Mouse (Mus musculus): ENCODE results near the gene Larp6. TPM values are rescaled to one million over a fixed set of nuclear protein-coding genes. Genes with fewer than 3 reads are reported as not detected.

Larp6 gene
- polyA plus RNA-seq, 1 experiment = not detected

- TF ChIP-seq CTCF (IDR thresholded peaks at IDR 0.05; ENCODE audit: low read depth, low read length) (no peak), POLR2A (IDR thresholded peaks at IDR 0.05; ENCODE audit: insufficient read depth, low read length) (no peak), EP300 (IDR thresholded peaks at IDR 0.05; ENCODE audit: insufficient read depth, low read depth, low read length) (no peak)
- Histone ChIP-seq H3K27me3 (ENCODE audit: control insufficient read depth, insufficient read depth, low read length, poor library complexity, severe bottlenecking) (no peaks in the 10 kb centered on the region), H3K27ac (ENCODE audit: insufficient read depth, low read length) (no peak overlapping the region)
These were observed 34.9 kb downstream of the Larp6 start for GRCm38 (mm10) chr9:60747672-60748071.

GRCm38 (mm10) chr9:60748191-60748590, 35.4 kb downstream of the Larp6 start:
- H3K27me3 ChIP-seq (ENCODE audit: control insufficient read depth, insufficient read depth, low read length, poor library complexity, severe bottlenecking) = no peaks in the 10 kb centered on the region
- no peaks in the 10 kb centered on the region for H3K36me3 ChIP-seq (ENCODE audit: control insufficient read depth, insufficient read depth, low read length, poor library complexity, severe bottlenecking)
- no peaks in the 10 kb centered on the region for H3K4me1 ChIP-seq (ENCODE audit: control insufficient read depth, insufficient read depth, low read length)
- no peaks in the 10 kb centered on the region for H3K9me3 ChIP-seq (replicated peaks; ENCODE audit: control insufficient read depth, insufficient read depth, low read length, poor library complexity, severe bottlenecking)
- H3K27ac ChIP-seq (ENCODE audit: insufficient read depth, low read length) = no peak overlapping the region
- H3K9ac ChIP-seq (ENCODE audit: low read depth, poor library complexity, severe bottlenecking) = no peak overlapping the region
- no peak overlapping the region for H3K4me3 ChIP-seq (ENCODE audit: low read depth, low read length)
- no peak for TF ChIP-seq POLR2A (IDR thresholded peaks at IDR 0.05; ENCODE audit: insufficient read depth, low read length)
- TF ChIP-seq EP300 (IDR thresholded peaks at IDR 0.05; ENCODE audit: insufficient read depth, low read depth, low read length) = no peak
- TF ChIP-seq CTCF (IDR thresholded peaks at IDR 0.05; ENCODE audit: low read depth, low read length) = no peak

More at GRCm38 (mm10) chr9:60747672-60748071, 34.9 kb downstream of the Larp6 start:
- Histone ChIP-seq H3K9me3 (replicated peaks; ENCODE audit: control insufficient read depth, insufficient read depth, low read length, poor library complexity, severe bottlenecking) (no peaks in the 10 kb centered on the region), H3K9ac (ENCODE audit: low read depth, poor library complexity, severe bottlenecking) (no peak overlapping the region), H3K4me1 (ENCODE audit: control insufficient read depth, insufficient read depth, low read length) (no peaks in the 10 kb centered on the region), H3K36me3 (ENCODE audit: control insufficient read depth, insufficient read depth, low read length, poor library complexity, severe bottlenecking) (no peaks in the 10 kb centered on the region), H3K4me3 (ENCODE audit: low read depth, low read length) (no peak overlapping the region)

- Histone ChIP-seq H3K4me1 (ENCODE audit: control insufficient read depth, insufficient read depth, low read length) (no peaks in the 10 kb centered on the region), H3K27me3 (ENCODE audit: control insufficient read depth, insufficient read depth, low read length, poor library complexity, severe bottlenecking) (no peaks in the 10 kb centered on the region), H3K9ac (ENCODE audit: low read depth, poor library complexity, severe bottlenecking) (no peak overlapping the region), H3K27ac (ENCODE audit: insufficient read depth, low read length) (no peak overlapping the region), H3K9me3 (replicated peaks; ENCODE audit: control insufficient read depth, insufficient read depth, low read length, poor library complexity, severe bottlenecking) (no peaks in the 10 kb centered on the region), H3K4me3 (ENCODE audit: low read depth, low read length) (no peak overlapping the region), H3K36me3 (ENCODE audit: control insufficient read depth, insufficient read depth, low read length, poor library complexity, severe bottlenecking) (no peaks in the 10 kb centered on the region)
- no peak for TF ChIP-seq EP300 (IDR thresholded peaks at IDR 0.05; ENCODE audit: insufficient read depth, low read depth, low read length)
- peak; percentile 44 for TF ChIP-seq CTCF (IDR thresholded peaks at IDR 0.05; ENCODE audit: low read depth, low read length)
- TF ChIP-seq POLR2A (IDR thresholded peaks at IDR 0.05; ENCODE audit: insufficient read depth, low read length) = no peak
These were observed 36.3 kb downstream of the Larp6 start for GRCm38 (mm10) chr9:60749105-60749504.

GRCm38 (mm10) chr9:60751098-60751497, 38.3 kb downstream of the Larp6 start:
- no peak for TF ChIP-seq EP300 (IDR thresholded peaks at IDR 0.05; ENCODE audit: insufficient read depth, low read depth, low read length)
- no peak for TF ChIP-seq POLR2A (IDR thresholded peaks at IDR 0.05; ENCODE audit: insufficient read depth, low read length)
- no peak for TF ChIP-seq CTCF (IDR thresholded peaks at IDR 0.05; ENCODE audit: low read depth, low read length)
- H3K4me3 ChIP-seq (ENCODE audit: low read depth, low read length) = no peak overlapping the region
- H3K9ac ChIP-seq (ENCODE audit: low read depth, poor library complexity, severe bottlenecking) = no peak overlapping the region
- H3K4me1 ChIP-seq (ENCODE audit: control insufficient read depth, insufficient read depth, low read length) = no peaks in the 10 kb centered on the region
- H3K9me3 ChIP-seq (replicated peaks; ENCODE audit: control insufficient read depth, insufficient read depth, low read length, poor library complexity, severe bottlenecking) = no peaks in the 10 kb centered on the region
- no peaks in the 10 kb centered on the region for H3K27me3 ChIP-seq (ENCODE audit: control insufficient read depth, insufficient read depth, low read length, poor library complexity, severe bottlenecking)
- H3K27ac ChIP-seq (ENCODE audit: insufficient read depth, low read length) = no peak overlapping the region
- no peaks in the 10 kb centered on the region for H3K36me3 ChIP-seq (ENCODE audit: control insufficient read depth, insufficient read depth, low read length, poor library complexity, severe bottlenecking)

- Histone ChIP-seq H3K4me3 (ENCODE audit: low read depth, low read length) (no peak overlapping the region), H3K9ac (ENCODE audit: low read depth, poor library complexity, severe bottlenecking) (no peak overlapping the region), H3K27ac (ENCODE audit: insufficient read depth, low read length) (no peak overlapping the region), H3K27me3 (ENCODE audit: control insufficient read depth, insufficient read depth, low read length, poor library complexity, severe bottlenecking) (no peaks in the 10 kb centered on the region), H3K4me1 (ENCODE audit: control insufficient read depth, insufficient read depth, low read length) (no peaks in the 10 kb centered on the region), H3K9me3 (replicated peaks; ENCODE audit: control insufficient read depth, insufficient read depth, low read length, poor library complexity, severe bottlenecking) (no peaks in the 10 kb centered on the region), H3K36me3 (ENCODE audit: control insufficient read depth, insufficient read depth, low read length, poor library complexity, severe bottlenecking) (no peaks in the 10 kb centered on the region)
- TF ChIP-seq CTCF (IDR thresholded peaks at IDR 0.05; ENCODE audit: low read depth, low read length) (no peak), EP300 (IDR thresholded peaks at IDR 0.05; ENCODE audit: insufficient read depth, low read depth, low read length) (no peak), POLR2A (IDR thresholded peaks at IDR 0.05; ENCODE audit: insufficient read depth, low read length) (no peak)
These were observed 39.2 kb downstream of the Larp6 start for GRCm38 (mm10) chr9:60751971-60752370.

GRCm38 (mm10) chr9:60752636-60753035, 39.8 kb downstream of the Larp6 start:
- no peak for TF ChIP-seq EP300 (IDR thresholded peaks at IDR 0.05; ENCODE audit: insufficient read depth, low read depth, low read length)
- TF ChIP-seq POLR2A (IDR thresholded peaks at IDR 0.05; ENCODE audit: insufficient read depth, low read length) = no peak
- TF ChIP-seq CTCF (IDR thresholded peaks at IDR 0.05; ENCODE audit: low read depth, low read length) = no peak
- Histone ChIP-seq H3K9me3 (replicated peaks; ENCODE audit: control insufficient read depth, insufficient read depth, low read length, poor library complexity, severe bottlenecking) (no peaks in the 10 kb centered on the region), H3K4me3 (ENCODE audit: low read depth, low read length) (no peak overlapping the region), H3K4me1 (ENCODE audit: control insufficient read depth, insufficient read depth, low read length) (no peaks in the 10 kb centered on the region), H3K27me3 (ENCODE audit: control insufficient read depth, insufficient read depth, low read length, poor library complexity, severe bottlenecking) (no peaks in the 10 kb centered on the region), H3K36me3 (ENCODE audit: control insufficient read depth, insufficient read depth, low read length, poor library complexity, severe bottlenecking) (no peaks in the 10 kb centered on the region), H3K9ac (ENCODE audit: low read depth, poor library complexity, severe bottlenecking) (no peak overlapping the region), H3K27ac (ENCODE audit: insufficient read depth, low read length) (no peak overlapping the region)
